Mouse (Mus musculus) heart, adult 18-20 months (tissue): ENCODE measurements around the gene Svop. TPM values are rescaled to one million over a fixed set of nuclear protein-coding genes. Genes with fewer than 3 reads are reported as not detected.
A peak's percentile ranks its signal among the peaks of the same experiment; 100 is the strongest.

ENCODE experiments used
- DNase-seq, 2 experiments: peaks; one replicate each; pipeline ENCODE4 v3.0.0; 2021 to 2022; ENCODE audit warnings: mixed read lengths in 1 of 2
- total RNA-seq, 2 experiments: library from RNA; stranded (reverse); gene quantifications; 2 replicates each; pipeline ENCODE4 v1.2.3; 2021

Gene Svop
- total RNA-seq, 2 experiments from 2014 or later = not detected

DNA sequence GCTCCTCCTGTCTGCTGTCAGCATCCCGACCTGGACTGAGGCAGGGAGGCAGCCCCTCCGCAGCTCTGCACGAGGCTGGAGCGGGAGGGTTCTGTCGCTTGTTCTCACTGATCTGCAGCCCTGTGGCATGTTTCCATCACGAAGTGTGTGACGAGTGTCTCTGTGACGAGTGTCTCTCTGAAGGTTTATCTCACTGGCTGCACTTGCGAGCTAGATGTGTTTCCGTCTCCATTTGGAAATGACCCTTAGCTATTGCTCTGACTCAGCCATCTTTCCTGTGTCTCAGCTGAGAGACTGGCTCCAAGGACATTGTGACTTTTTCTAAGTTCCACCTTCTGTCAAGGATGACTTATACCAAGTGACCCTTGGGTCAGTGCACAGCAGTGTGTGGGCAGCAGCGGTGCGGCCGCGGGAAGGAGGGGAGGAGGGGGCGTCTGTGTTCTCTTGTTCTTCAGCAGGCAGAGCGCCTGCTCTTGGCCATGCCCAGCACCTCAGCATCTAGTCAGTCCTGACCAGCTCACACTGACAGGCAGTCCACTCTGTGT is 15.1 kb upstream of the Svop start:
- no peak for DNase-seq

DNA sequence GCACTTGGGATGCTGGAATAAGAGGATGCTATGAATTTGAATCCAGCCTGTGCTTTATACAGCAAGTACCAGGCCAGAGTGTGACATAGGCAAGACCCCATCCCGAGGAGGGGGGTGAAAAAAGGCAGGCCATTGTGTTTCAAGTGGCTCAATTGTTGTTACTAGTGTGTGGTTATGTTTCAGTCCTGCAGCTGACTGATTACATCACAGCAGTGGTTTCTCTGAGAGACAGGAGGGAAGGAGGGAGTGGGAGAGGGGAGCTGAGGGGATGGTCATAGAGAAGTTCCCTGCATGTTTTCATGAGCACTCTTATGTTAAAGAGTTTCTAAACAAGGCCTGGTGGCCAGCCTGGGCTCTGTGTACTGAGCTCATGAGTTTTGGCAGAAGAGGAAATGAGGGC is 11.4 kb upstream of the Svop start:
- DNase-seq = no peak

- DNase-seq = no peak
These were observed 10.5 kb upstream of the Svop start for GRCm38 (mm10) chr5:114101873-114102272.

DNA sequence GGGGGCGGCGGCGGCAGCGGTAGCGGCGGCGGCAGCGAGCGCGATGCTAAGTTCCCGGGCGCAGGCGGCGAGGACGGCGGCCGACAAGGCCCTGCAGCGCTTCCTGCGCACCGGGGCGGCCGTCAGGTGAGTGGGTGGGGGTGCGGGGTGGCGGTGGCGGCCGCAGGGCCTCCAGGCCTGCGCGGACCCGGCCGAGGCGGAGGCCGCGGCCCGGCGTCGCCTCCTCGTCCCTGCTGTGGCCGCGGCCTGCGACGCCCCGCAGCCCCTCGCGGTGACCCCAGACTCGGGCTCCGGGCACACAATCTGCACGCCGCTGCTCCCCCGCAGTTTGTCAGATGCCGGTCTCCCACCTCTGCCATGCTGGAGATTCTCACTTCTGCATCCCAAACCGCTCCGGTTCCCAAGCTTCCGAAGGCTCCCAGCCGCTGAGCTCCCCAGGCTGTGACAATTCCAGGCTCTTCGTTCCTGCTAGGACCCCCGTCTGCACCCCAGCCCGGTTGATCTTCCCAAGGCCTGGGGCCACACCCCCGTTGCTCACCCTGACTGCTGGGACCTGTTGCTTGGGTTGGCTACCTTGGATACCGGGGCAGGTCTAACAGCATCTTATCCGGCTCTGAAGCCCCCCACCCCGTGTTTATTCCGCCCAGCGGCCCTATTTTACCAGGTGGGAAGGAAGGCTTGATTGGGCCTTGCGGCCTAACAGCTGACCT is 9.2 kb upstream of the Svop start:
- no peak for DNase-seq

- peak; percentile 92 to 94 for DNase-seq
These were observed 8.5 kb upstream of the Svop start for GRCm38 (mm10) chr5:114099709-114100389.

- DNase-seq = no peak
These were observed 853 bp downstream of the Svop start for GRCm38 (mm10) chr5:114090421-114091013.

DNA sequence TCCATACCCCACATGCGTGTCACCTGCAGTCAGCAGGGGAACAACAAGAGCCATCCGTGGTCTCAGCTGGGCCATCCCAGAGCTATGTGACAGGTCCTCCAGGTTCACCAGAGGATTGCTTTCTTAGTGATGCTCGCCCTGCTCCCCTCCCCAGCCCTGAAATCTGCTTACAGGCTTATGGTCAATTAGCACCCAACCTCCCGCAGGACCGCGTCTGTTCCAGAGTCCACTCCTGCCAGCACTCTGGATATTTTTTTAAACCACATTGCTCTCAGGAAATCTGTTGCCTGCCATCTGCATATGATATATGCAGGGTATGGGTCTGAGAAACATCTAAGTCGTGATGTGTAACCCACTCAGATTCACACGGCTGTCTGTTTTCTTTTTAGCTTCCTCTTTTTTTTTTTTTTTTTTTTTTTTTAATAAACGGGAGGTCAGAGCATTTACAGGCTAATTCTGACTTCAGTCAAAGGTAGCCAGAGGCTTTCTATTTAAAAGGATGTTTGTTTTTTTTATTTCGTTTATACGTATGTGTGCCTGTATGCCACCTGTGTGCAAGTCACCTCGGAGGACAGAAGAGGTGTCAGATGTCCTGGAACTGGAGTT is 3.4 kb downstream of the Svop start:
- no peak for DNase-seq

GRCm38 (mm10) chr5:114085501-114085900 is 5.9 kb downstream of the Svop start:
- no peak for DNase-seq

DNA sequence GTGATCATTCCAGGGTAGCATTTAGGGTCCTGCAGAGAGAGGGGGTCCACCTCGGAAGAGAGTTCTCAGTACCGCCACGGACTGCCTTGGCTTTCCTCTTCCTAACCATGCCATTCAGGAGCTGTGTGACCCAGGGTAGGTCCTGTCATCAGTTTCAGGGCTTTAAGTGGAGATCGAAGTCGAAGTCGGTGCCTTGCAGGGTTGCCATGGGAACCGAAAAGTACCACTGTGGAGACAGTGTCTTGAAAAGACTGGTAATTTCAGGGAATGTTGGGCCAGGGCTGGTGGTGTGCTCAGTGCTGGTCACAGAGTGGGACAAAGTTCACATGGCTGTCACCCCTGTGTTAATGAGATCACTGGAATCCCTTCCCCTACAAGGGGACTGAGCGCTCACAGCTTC is 14.4 kb downstream of the Svop start:
- no peak for DNase-seq

DNA sequence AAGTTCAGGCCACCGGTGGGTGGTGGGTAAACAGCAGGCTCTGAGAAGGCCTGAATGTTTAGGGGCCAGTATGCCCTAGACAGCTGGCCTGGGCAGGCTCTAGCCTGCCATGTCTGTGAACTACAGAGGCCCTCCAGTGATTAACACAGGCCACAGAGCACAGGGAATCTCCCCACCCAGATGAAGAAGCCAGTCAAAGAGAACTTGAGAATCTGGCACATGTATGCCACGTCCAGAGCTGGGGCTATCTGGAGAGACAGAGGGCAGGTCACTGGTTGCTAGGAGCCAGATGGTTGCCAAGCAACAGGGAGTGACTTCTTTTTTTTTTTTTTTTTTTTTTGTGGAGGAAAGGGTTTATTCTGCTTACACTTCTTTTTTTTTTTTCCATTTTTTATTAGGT is 19.1 kb downstream of the Svop start:
- no peak for DNase-seq

GRCm38 (mm10) chr5:114070858-114071257 is 20.5 kb downstream of the Svop start:
- DNase-seq = no peak

GRCm38 (mm10) chr5:114067982-114068381 is 23.4 kb downstream of the Svop start:
- DNase-seq = no peak

DNA sequence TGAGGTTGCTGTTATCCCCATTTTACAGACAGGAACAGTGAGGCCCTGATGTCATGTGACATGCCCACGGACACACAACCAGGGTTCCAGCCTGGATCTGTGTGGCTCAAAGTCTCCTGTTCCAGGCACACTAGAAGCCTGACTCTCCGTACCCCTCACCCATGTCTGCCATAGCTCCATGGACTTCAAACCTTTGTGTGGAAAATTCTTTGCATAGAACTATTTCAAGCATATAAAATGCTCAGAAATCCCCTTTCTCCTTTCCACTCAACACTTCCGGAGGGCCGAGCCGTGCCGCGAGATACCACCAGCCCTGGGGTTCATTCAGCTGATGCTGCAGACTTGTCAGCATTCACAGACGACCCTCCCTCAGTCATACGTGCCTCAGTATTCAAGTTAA is 23.8 kb downstream of the Svop start:
- DNase-seq = no peak

GRCm38 (mm10) chr5:114066601-114067000 is 24.8 kb downstream of the Svop start:
- DNase-seq = no peak

DNA sequence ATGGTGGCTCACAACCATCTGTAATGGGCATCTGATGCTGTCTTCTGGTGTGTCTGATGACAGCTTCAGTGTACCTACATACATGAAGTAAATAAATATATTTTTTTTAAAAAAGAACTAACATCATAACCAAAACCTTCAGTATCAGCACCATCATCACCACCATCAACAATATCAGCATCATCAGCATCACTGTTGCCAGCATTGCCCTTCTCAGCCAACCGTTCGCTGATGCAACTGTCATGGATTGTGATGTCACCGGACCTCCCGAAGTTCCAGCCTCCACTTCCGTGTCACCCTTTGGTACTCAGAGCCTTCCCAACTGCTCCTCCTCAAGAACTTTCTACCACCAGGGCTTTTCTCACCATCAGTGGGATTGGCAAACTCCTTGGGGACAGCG is 26.2 kb downstream of the Svop start, which contains the start of gene Usp30:
Gene Usp30, plus strand, starts transcription at position 301 of the 400 bp plus-strand sequence.
- DNase-seq = no peak

- no peak for DNase-seq
These were observed 27.4 kb downstream of the Svop start for GRCm38 (mm10) chr5:114063958-114064357.

DNA sequence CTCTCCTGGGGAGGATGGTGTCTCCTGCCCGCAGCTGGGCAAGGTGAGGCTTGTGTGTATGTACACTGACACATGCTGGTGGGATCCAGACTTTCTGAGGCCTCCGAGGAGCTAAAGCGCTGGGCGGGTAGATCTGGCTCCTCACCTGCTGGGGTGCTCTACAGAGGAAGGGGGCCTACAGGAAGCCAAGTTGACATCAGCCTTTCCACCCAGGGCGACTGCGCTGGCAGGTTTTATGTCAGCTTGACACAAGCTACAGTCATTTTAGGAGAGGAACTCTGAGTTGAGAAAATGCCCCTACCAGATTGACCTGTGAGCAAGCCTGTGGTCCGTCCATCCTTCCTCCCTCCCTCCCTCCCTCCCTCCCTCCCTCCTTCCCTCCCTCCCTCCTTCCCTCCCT is 29.7 kb downstream of the Svop start:
- DNase-seq = no peak

DNA sequence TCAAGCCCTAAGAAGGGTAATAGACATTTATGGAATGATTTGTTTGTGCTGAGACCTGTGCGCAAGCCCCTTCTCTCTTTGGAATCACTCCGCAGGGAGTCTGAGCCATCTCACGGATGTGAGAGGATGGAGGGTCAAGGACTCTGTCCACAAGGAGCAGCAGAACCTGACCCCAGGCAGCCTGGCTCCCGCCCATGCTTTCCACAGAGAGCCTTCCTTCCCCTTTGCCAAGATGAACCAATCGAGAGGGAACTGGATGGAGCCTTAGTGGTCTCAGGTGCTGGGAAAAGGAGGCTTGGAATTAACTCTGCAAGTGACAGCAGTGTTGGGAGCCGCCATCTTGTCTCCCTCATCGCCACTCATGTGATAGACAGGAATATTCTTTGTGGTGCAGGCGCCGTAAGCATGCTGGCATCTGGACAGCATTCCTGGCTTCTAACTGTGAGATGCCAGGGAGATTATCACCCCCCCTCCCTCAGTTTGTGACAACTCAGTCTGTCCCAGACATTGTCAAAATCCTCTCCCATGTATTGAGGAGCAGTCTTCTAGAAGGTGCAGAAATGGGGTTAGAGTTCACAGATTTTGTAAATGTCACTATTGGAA is 34.1 kb downstream of the Svop start:
- DNase-seq = no peak

DNA sequence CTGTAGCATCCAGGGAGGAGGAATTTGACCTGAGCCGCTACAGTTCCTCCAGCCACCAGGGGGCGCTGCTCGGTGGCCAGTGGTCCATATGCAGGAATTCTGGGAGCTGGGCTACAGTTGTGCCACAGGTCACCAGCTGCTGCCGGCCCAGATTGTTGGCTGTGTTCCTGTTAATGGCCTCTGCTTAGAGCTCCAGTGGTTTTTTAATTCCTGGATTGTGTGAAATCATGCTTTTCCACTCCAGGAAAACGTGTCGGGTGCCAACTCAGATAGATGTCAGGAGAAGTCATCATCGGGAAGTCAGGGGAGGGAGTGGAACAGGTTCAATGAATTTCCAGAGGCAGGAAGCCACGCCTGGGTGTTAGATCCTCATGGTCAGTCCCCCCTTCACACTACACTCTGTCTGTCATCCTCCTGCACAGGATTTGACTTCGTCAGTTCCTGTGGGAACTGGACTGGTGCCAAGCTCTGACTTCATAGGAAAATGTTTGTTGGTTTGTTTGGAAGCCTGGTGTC is 39.1 kb downstream of the Svop start:
- peak; percentile 82 to 88 for DNase-seq

DNA sequence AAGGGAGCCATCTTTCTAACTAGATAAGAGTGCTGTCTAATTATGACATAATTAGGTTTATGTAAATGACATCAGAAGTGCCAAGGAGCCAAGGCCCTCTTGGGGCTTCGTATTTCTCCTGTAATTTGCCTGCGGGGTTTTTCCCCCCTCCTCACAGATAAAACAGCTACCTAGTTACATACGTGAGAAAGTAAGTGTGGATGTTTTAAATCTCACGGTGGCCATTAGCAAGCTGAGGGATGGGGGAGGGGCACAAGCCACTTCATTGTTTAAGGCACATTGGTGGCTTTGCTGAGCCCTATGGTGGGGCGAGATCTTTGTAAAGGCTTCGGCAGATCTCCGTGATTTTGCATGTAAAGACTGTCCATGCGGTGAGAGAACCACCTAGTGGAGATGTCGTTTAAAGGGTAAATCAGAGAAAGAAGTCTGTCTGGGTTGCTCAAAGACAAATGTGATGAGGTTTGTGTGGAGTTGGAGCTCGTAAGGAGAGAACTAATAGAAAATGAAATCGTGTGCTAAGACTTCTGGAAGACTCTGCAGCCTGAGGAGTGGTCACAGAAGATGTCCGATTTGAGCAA is 42.5 kb downstream of the Svop start:
- DNase-seq = no peak

DNA sequence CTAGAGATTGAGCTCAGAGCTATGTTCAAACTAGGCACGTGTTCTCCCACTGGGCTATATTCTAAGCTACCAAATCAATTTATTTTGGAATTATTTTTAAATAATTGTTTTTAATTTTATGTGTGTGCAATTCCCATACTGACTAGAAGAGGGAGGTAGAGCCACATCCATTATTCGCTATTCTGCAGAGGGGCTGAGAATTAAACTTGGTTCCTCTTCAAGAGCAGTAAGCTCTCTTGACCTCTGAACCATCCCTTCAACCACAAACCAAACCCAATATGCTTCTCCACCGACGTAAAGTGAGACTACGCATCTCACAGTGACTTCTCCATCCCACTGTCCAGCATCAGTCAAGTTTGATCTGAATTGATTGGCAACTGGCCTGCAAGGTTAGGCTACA is 44.2 kb downstream of the Svop start:
- DNase-seq = no peak

GRCm38 (mm10) chr5:114046604-114047003 is 44.8 kb downstream of the Svop start:
- DNase-seq = no peak
